Mouse (Mus musculus) embryo, embryonic 10.5 days (tissue): ENCODE data around the gene Nop16.

Experiments used
- DNase-seq: peaks from one replicate; pipeline ENCODE4 v3.0.0-alpha.2; 2015; ENCODE audit warnings: low spot score

The Nop16 gene

GRCm38 (mm10) chr13:54559656-54560055 lies 30.2 kb downstream of the Nop16 start:
- no peak for DNase-seq

DNA sequence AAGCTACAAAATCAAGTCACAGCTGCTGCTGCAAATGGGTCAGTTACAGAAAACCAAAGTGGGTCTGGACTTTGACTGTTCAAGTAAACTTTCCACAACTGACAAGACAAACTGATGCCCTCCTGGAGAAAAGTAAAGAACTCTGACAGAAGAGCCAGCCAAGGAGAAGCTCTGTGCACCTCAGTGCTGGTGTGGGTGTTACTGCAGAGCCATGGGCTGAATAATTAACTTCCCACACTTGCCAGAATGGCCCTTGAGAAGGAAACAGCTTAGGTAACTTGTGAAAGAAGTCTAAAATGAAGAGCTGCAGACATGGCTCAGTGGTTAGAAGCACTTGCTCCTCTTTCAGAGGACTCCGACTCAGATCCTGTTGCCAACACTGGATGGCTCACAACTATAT lies 32.2 kb downstream of the Nop16 start:
- DNase-seq = no peak

- no peak for DNase-seq
These were observed 33.1 kb downstream of the Nop16 start for GRCm38 (mm10) chr13:54556796-54557195.

GRCm38 (mm10) chr13:54556176-54556575 lies 33.7 kb downstream of the Nop16 start:
- no peak for DNase-seq

GRCm38 (mm10) chr13:54548036-54548435 lies 41.9 kb downstream of the Nop16 start:
- no peak for DNase-seq
